Mouse (Mus musculus) heart, adult 10 weeks (tissue): Measurements from ENCODE around the gene Gm20852. TPM values are rescaled to one million over a fixed set of nuclear protein-coding genes. Genes with fewer than 3 reads are reported as not detected.

ENCODE experiments used
- polyA plus RNA-seq: library from polyadenylated mRNA; stranded (reverse); fragments of 350-450 nt; fragmentation: Illumina TruSeq; extraction: RNeasy Lipid Tissue Mini Kit (QIAGEN cat#74804); gene quantifications from one replicate; pipeline ENCODE4 v1.2.3, GENCODE M21; 2014; ENCODE audit warnings: low read depth, low replicate concordance

Gm20852 gene
- not detected for polyA plus RNA-seq

DNA sequence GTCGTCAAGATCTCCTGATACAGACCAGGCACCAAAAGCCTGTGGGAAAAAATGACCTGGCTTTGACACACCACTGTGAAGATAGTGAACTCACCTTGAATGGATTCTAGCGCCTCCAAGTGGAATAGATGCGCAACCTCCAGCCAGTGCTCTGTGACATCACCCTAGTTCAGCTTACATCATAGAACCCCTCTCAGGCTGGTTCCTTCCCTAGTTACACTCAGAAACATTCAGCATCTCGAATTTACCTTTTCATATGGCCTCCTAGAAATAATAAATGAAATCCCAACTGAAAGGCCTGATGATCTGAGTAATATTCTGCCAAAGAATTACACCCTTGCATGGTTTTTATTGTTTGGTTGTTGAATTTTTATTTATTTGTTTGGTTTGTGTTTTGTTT lies at the start of gene Gm20852:
TSS of gene Gm20852 (minus strand) at position 101 of the 400 bp plus-strand sequence.

